In genomic region chr8:60954281-60955014, GRCm38 (mm10) we compare ENCODE assay signal across 8 mouse cellular contexts. TPM values are rescaled to one million over a fixed set of nuclear protein-coding genes. Genes with fewer than 3 reads are reported as not detected.
DNase-seq lines count a peak whose midpoint lies in the region; ATAC-seq and TF ChIP-seq lines count a peak whose summit lies in the region.

No protein-coding gene starts in this region.

- peak overlapping the region; percentile 91 for H3K27ac ChIP-seq in hindbrain, embryonic 12.5 days
- peak overlapping the region; percentile 61 for H3K27ac ChIP-seq in lung, postnatal 0 days (ENCODE audit: low read length)

- peak; percentile 85 for DNase-seq in R1 (ENCODE audit: low read depth, low spot score)
- DNase-seq in cerebellum, postnatal 25 days: peak; percentile 80 to 84
- peak; percentile 59 to 72 for DNase-seq in frontal cortex, postnatal 14 days (ENCODE audit: low spot score in 2 of 2)
- peak; percentile 63 to 69 for DNase-seq in layer of hippocampus, postnatal 10 days (ENCODE audit: low spot score in 2 of 2)
- peak; percentile 95 for DNase-seq in lung, postnatal 0 days (ENCODE audit: low spot score)
- DNase-seq in ovary, postnatal 36 days (ENCODE audit: low spot score): peak; percentile 49
- peak; percentile 71 for DNase-seq in yolk sac, embryonic 10.5 days (ENCODE audit: low spot score)

- peak; percentile 48; the same call in 1 of the 2 replicates for TF ChIP-seq EP300 in lung, postnatal 0 days (IDR thresholded peaks at IDR 0.05)

- peak overlapping the region; percentile 50 for H3K9ac ChIP-seq in hindbrain, embryonic 12.5 days
- peak overlapping the region; percentile 27; the same call in 1 of the 2 replicates for H3K9ac ChIP-seq in lung, postnatal 0 days (replicated peaks; ENCODE audit: low read depth)

- peaks cover 3% of the 10 kb centered on the region; the same call in 1 of the 2 replicates for H3K4me1 ChIP-seq in hindbrain, embryonic 12.5 days
- no peaks in the 10 kb centered on the region for H3K4me1 ChIP-seq in lung, postnatal 0 days (ENCODE audit: insufficient read depth, low read depth, low read length)

- H3K36me3 ChIP-seq in hindbrain, embryonic 12.5 days: no peaks in the 10 kb centered on the region
- H3K36me3 ChIP-seq in lung, postnatal 0 days (ENCODE audit: insufficient read depth, low read length): no peaks in the 10 kb centered on the region

- H3K4me2 ChIP-seq in hindbrain, embryonic 12.5 days (replicated peaks): peak overlapping the region; percentile 52
- H3K4me2 ChIP-seq in lung, postnatal 0 days (replicated peaks; ENCODE audit: low read depth, low read length): peak overlapping the region; percentile 44

- H3K4me3 ChIP-seq in hindbrain, embryonic 12.5 days: peak overlapping the region; percentile 38
- peak overlapping the region; percentile 23 for H3K4me3 ChIP-seq in lung, postnatal 0 days (ENCODE audit: low read depth, low read length)

- no peak for TF ChIP-seq CTCF in lung, postnatal 0 days (IDR thresholded peaks at IDR 0.05)

- no peaks in the 10 kb centered on the region for H3K9me3 ChIP-seq in hindbrain, embryonic 12.5 days (replicated peaks)
- H3K9me3 ChIP-seq in lung, postnatal 0 days (ENCODE audit: low read length): no peaks in the 10 kb centered on the region

- WGBS in hindbrain, embryonic 12.5 days: 2% methylated on average over 15 of the region's 15 CpGs
- WGBS in lung, postnatal 0 days: 9% methylated on average over 15 of the region's 15 CpGs

- H3K27me3 ChIP-seq in hindbrain, embryonic 12.5 days: no peaks in the 10 kb centered on the region
- H3K27me3 ChIP-seq in lung, postnatal 0 days (replicated peaks; ENCODE audit: insufficient read depth, low read length): no peaks in the 10 kb centered on the region

- peak; percentile 97 for ATAC-seq in hindbrain, embryonic 12.5 days (ENCODE audit: low FRiP score)
- ATAC-seq in lung, postnatal 0 days: peak; percentile 98

RNA-seq across cellular contexts. Expression of gene Clcn3, which starts 28.7 kb away (rescaled TPM):
- 46.3 and 47.1 TPM in 2 replicates for polyA plus RNA-seq in hindbrain, embryonic 12.5 days (2016; fragmentation: Nextera tagmentation; extraction: Ambion mirVana)
- total RNA-seq in layer of hippocampus, postnatal 10 days (2021): 100 to 1,000 TPM; 149 to 151 TPM
- 17.1 and 17.9 TPM in 2 replicates for polyA plus RNA-seq in lung, postnatal 0 days (2015; fragmentation: Nextera tagmentation; extraction: Ambion mirVana)

RNA-seq across cellular contexts. Expression of gene Nek1, which starts 38.5 kb away (rescaled TPM):
- polyA plus RNA-seq in hindbrain, embryonic 12.5 days (2016; fragmentation: Nextera tagmentation; extraction: Ambion mirVana): 23.2 and 24.6 TPM in 2 replicates
- total RNA-seq in layer of hippocampus, postnatal 10 days (2021): 10 to 100 TPM; 30.0 to 31.4 TPM
- 9.7 and 10.5 TPM in 2 replicates for polyA plus RNA-seq in lung, postnatal 0 days (2015; fragmentation: Nextera tagmentation; extraction: Ambion mirVana)

Comparison
In these comparisons a context has a peak if more than half of its experiments do, and no peak if none do; other contexts are left out.
1. Peak in every context shown above with its lines: DNase-seq, ATAC-seq, H3K4me3 ChIP-seq and H3K27ac ChIP-seq.